Comparison of ENCODE assay signal across 9 mouse cellular contexts in genomic region chr5:139200770-139201569, GRCm38 (mm10). TPM values are rescaled to one million over a fixed set of nuclear protein-coding genes. Genes with fewer than 3 reads are reported as not detected.
DNase-seq lines count a peak whose midpoint lies in the region; ATAC-seq and TF ChIP-seq lines count a peak whose summit lies in the region.
"Had no signal": no experiment of that assay in that cellular context is flagged by ENCODE, and none has a peak within 500 bp of the region (broad histone marks: within the 10 kb centered on the region; RNA-seq: fewer than 3 reads in every experiment).

No protein-coding gene starts in this region.

- no peak for TF ChIP-seq EP300 in liver, embryonic 14.5 days (IDR thresholded peaks at IDR 0.05; ENCODE audit: low read depth)

- peaks cover 6% of the 10 kb centered on the region; the same call in 1 of the 2 replicates for H3K36me3 ChIP-seq in lung, embryonic 14.5 days (ENCODE audit: insufficient read depth)
- no peaks in the 10 kb centered on the region for H3K36me3 ChIP-seq in forebrain, embryonic 16.5 days (ENCODE audit: control insufficient read depth, insufficient read depth)
- H3K36me3 ChIP-seq in liver, embryonic 14.5 days (replicated peaks; ENCODE audit: control insufficient read depth, insufficient read depth, low read depth), result no peaks in the 10 kb centered on the region; the same call in 1 of the 2 replicates

- intact Hi-C loops in left cerebral cortex, postnatal 36 days (cut with DNase I), result loop anchor here (1.0 kb wide), 1 partner anchor 51 kb away; the partner anchor contains the start of gene Get4

- H3K27me3 ChIP-seq in lung, embryonic 14.5 days (ENCODE audit: insufficient read depth, low read length), result no peaks in the 10 kb centered on the region
- H3K27me3 ChIP-seq in forebrain, embryonic 16.5 days (replicated peaks; ENCODE audit: control insufficient read depth, insufficient read depth, low read length), result no peaks in the 10 kb centered on the region
- H3K27me3 ChIP-seq in liver, embryonic 14.5 days (ENCODE audit: control insufficient read depth, insufficient read depth, low read length), result no peaks in the 10 kb centered on the region

- no peak; the same call in 1 of the 2 replicates for ATAC-seq in lung, embryonic 14.5 days (ENCODE audit: insufficient read depth)
- no peak; the same call in none of the 2 replicates for ATAC-seq in forebrain, embryonic 16.5 days
- peak; percentile 19; the same call in 1 of the 2 replicates for ATAC-seq in liver, embryonic 14.5 days (ENCODE audit: insufficient read depth)

- TF ChIP-seq POLR2A in bone marrow macrophage, adult 2 months (IDR thresholded peaks at IDR 0.05; ENCODE audit: borderline replicate concordance, low read depth, low read length), result no peak

- peaks cover 11% of the 10 kb centered on the region for H3K4me1 ChIP-seq in lung, embryonic 14.5 days (ENCODE audit: insufficient read depth)
- H3K4me1 ChIP-seq in bone marrow macrophage, adult 2 months (ENCODE audit: control insufficient read depth, insufficient read depth, low read length), result peaks cover 28% of the 10 kb centered on the region
- H3K4me1 ChIP-seq in forebrain, embryonic 16.5 days (replicated peaks; ENCODE audit: control insufficient read depth, insufficient read depth, low read length), result peaks cover 22% of the 10 kb centered on the region
- peaks cover 50 to 67% of the 10 kb centered on the region in 2 experiments for H3K4me1 ChIP-seq in liver, embryonic 14.5 days (replicated peaks; ENCODE audit: control insufficient read depth in 2 of 2, insufficient read depth in 2 of 2, low read length in 1 of 2)

- DNase-seq in lung, embryonic 14.5 days, result peak; percentile 18
- no peak for DNase-seq in lung, postnatal 36 days
- DNase-seq in liver, embryonic 14.5 days (ENCODE audit: low read depth in 3 of 3, low spot score in 3 of 3), result no peak
- no peak for DNase-seq in left cerebral cortex, postnatal 36 days (ENCODE audit: low spot score in 2 of 2)
- DNase-seq in spleen, postnatal 10 days (ENCODE audit: low spot score in 2 of 2), result no peak
- no peak for DNase-seq in cerebellum, postnatal 25 days

- peak overlapping the region; percentile 97 for H3K4me2 ChIP-seq in lung, embryonic 14.5 days
- peak overlapping the region; percentile 82 for H3K4me2 ChIP-seq in forebrain, embryonic 16.5 days (ENCODE audit: low read length)
- peak overlapping the region; percentile 89 for H3K4me2 ChIP-seq in liver, embryonic 14.5 days (ENCODE audit: low read depth)

- peak overlapping the region; percentile 65; the same call in 1 of the 2 replicates for H3K27ac ChIP-seq in lung, embryonic 14.5 days (ENCODE audit: low read depth)
- no peak overlapping the region for H3K27ac ChIP-seq in bone marrow macrophage, adult 2 months (ENCODE audit: insufficient read depth, low read depth, low read length)
- H3K27ac ChIP-seq in forebrain, embryonic 16.5 days (ENCODE audit: low read length), result peak overlapping the region; percentile 56
- H3K27ac ChIP-seq in liver, embryonic 14.5 days, result peak overlapping the region; percentile 55

- no peaks in the 10 kb centered on the region for H3K9me3 ChIP-seq in lung, embryonic 14.5 days (ENCODE audit: low read depth, low read length)
- no peaks in the 10 kb centered on the region for H3K9me3 ChIP-seq in forebrain, embryonic 16.5 days (ENCODE audit: control insufficient read depth, low read length)
- H3K9me3 ChIP-seq in liver, embryonic 14.5 days (ENCODE audit: control insufficient read depth, low read length), result no peaks in the 10 kb centered on the region

- TF ChIP-seq CTCF in lung, embryonic 14.5 days (IDR thresholded peaks at IDR 0.05; ENCODE audit: low read depth), result no peak
- TF ChIP-seq CTCF in bone marrow macrophage, adult 2 months (IDR thresholded peaks at IDR 0.05; ENCODE audit: low read depth, low read length), result no peak
- TF ChIP-seq CTCF in liver, embryonic 14.5 days (IDR thresholded peaks at IDR 0.05; ENCODE audit: low read depth), result no peak

- H3K9ac ChIP-seq in lung, embryonic 14.5 days, result peak overlapping the region; percentile 83
- H3K9ac ChIP-seq in forebrain, embryonic 16.5 days (replicated peaks; ENCODE audit: low read depth, low read length), result peak overlapping the region; percentile 92
- peak overlapping the region; percentile 92 for H3K9ac ChIP-seq in liver, embryonic 14.5 days (replicated peaks)

- under 1% methylated on average over 57 of the region's 57 CpGs for WGBS in lung, embryonic 14.5 days
- under 1% methylated on average over 56 of the region's 57 CpGs for WGBS in forebrain, embryonic 16.5 days
- 2% methylated on average over 57 of the region's 57 CpGs for WGBS in liver, embryonic 14.5 days (ENCODE audit: insufficient replicate concordance)

- peak overlapping the region; percentile 92 for H3K4me3 ChIP-seq in lung, embryonic 14.5 days (ENCODE audit: low read depth, low read length)
- H3K4me3 ChIP-seq in bone marrow macrophage, adult 2 months (ENCODE audit: insufficient read depth, low read length), result peak overlapping the region; percentile 86
- H3K4me3 ChIP-seq in forebrain, embryonic 16.5 days (replicated peaks; ENCODE audit: low read length), result peak overlapping the region; percentile 96
- H3K4me3 ChIP-seq in liver, embryonic 14.5 days (ENCODE audit: insufficient read depth in 1 of 2, low read depth in 2 of 2, low read length in 2 of 2), result peak overlapping the region; percentile 78 to 90

RNA-seq across cellular contexts. Expression of gene Sun1, which starts 0.5 kb away (rescaled TPM):
- 53.3 and 57.7 TPM in 2 replicates for polyA plus RNA-seq in lung, embryonic 14.5 days (2014; fragmentation: Nextera tagmentation; extraction: Ambion mirVana)
- polyA plus RNA-seq in bone marrow macrophage, adult 2 months (2012; ENCODE audit: insufficient read depth, insufficient read length, missing spikeins), result 21.8 and 25.2 TPM in 2 replicates
- 56.3 and 60.7 TPM in 2 replicates for polyA plus RNA-seq in forebrain, embryonic 16.5 days (2015; fragmentation: Nextera tagmentation; extraction: Ambion mirVana)
- polyA plus RNA-seq in liver, embryonic 14.5 days (2012; rRNA removed), result 15.4 and 17.9 TPM in 2 replicates
- polyA plus RNA-seq in liver, embryonic 14.5 days (2014; fragmentation: Nextera tagmentation; extraction: Ambion mirVana), result 19.9 and 21.2 TPM in 2 replicates
- total RNA-seq in left cerebral cortex, postnatal 36 days (2021), result 100 to 1,000 TPM; 136 to 141 TPM

RNA-seq across cellular contexts. Expression of gene Dnaaf5, which starts 50.9 kb away (rescaled TPM):
- polyA plus RNA-seq in lung, embryonic 14.5 days (2014; fragmentation: Nextera tagmentation; extraction: Ambion mirVana), result 8.6 and 9.0 TPM in 2 replicates
- 6.2 and 7.5 TPM in 2 replicates for polyA plus RNA-seq in bone marrow macrophage, adult 2 months (2012; ENCODE audit: insufficient read depth, insufficient read length, missing spikeins)
- polyA plus RNA-seq in forebrain, embryonic 16.5 days (2015; fragmentation: Nextera tagmentation; extraction: Ambion mirVana), result 2.7 and 3.3 TPM in 2 replicates
- 6.5 and 8.6 TPM in 2 replicates for polyA plus RNA-seq in liver, embryonic 14.5 days (2012; rRNA removed)
- polyA plus RNA-seq in liver, embryonic 14.5 days (2014; fragmentation: Nextera tagmentation; extraction: Ambion mirVana), result 2.0 and 2.2 TPM in 2 replicates
- total RNA-seq in left cerebral cortex, postnatal 36 days (2021), result 1 to 10 TPM; 6.7 to 7.7 TPM

RNA-seq across cellular contexts. Expression of gene Get4, which starts 51.2 kb away (rescaled TPM):
- 183 and 185 TPM in 2 replicates for polyA plus RNA-seq in lung, embryonic 14.5 days (2014; fragmentation: Nextera tagmentation; extraction: Ambion mirVana)
- polyA plus RNA-seq in bone marrow macrophage, adult 2 months (2012; ENCODE audit: insufficient read depth, insufficient read length, missing spikeins), result 26.8 and 29.2 TPM in 2 replicates
- polyA plus RNA-seq in forebrain, embryonic 16.5 days (2015; fragmentation: Nextera tagmentation; extraction: Ambion mirVana), result 133 and 135 TPM in 2 replicates
- 48.6 and 56.8 TPM in 2 replicates for polyA plus RNA-seq in liver, embryonic 14.5 days (2012; rRNA removed)
- 107 and 118 TPM in 2 replicates for polyA plus RNA-seq in liver, embryonic 14.5 days (2014; fragmentation: Nextera tagmentation; extraction: Ambion mirVana)
- 10 to 100 TPM; 51.5 to 52.9 TPM for total RNA-seq in left cerebral cortex, postnatal 36 days (2021)

RNA-seq across cellular contexts. Expression of gene Prkar1b, which starts 51.2 kb away (rescaled TPM):
- polyA plus RNA-seq in lung, embryonic 14.5 days (2014; fragmentation: Nextera tagmentation; extraction: Ambion mirVana), result 12.0 and 13.5 TPM in 2 replicates
- polyA plus RNA-seq in bone marrow macrophage, adult 2 months (2012; ENCODE audit: insufficient read depth, insufficient read length, missing spikeins), result 2.1 and 2.5 TPM in 2 replicates
- 208 and 245 TPM in 2 replicates for polyA plus RNA-seq in forebrain, embryonic 16.5 days (2015; fragmentation: Nextera tagmentation; extraction: Ambion mirVana)
- 0.66 and 0.73 TPM in 2 replicates for polyA plus RNA-seq in liver, embryonic 14.5 days (2012; rRNA removed)
- 0.44 and 1.7 TPM in 2 replicates for polyA plus RNA-seq in liver, embryonic 14.5 days (2014; fragmentation: Nextera tagmentation; extraction: Ambion mirVana)
- total RNA-seq in left cerebral cortex, postnatal 36 days (2021), result 100 to 1,000 TPM; 738 to 861 TPM
- total RNA-seq: common myeloid progenitor, adult 5-6 weeks had no signal
